Mouse (Mus musculus): ENCODE data around the gene Col7a1. TPM values are rescaled to one million over a fixed set of nuclear protein-coding genes. Genes with fewer than 3 reads are reported as not detected.

Col7a1 gene
- polyA plus RNA-seq, 1 experiment: 7.9 TPM

DNA sequence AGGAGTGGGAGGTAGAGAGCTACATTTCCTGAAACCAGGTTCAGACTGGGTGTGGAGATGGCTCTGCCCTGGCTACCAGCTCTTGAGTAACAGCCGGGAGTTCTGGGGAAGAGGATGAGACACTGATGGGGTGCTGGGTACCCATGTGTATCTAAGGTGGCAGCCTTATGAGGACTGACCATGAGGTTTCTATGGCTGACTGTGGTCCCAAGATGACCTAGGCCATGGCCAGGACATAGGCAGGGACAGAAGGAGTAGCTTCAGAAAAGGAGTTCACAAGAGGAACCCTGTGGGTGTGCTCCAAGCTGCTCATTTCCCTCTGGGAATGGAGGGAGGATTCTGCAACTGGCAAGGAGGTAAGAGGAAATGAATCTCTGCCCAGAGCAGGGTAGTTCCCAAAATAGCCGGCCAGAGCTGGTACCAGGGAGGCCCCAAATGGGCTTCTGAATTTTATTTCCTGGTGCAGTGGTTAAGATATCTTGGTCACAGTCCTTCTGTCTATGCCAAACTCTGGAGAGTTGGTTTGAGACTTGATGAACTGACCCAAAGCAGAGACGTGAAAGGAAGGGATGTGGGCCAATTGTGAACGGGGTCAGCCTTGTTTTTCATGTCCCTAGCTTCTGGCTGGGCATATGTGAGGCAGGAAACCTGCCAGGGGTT is 36.5 kb downstream of the Col7a1 start:
- H3K27ac ChIP-seq (ENCODE audit: control insufficient read depth, insufficient read depth, low read length): no peak overlapping the region
- H3K36me3 ChIP-seq (ENCODE audit: control insufficient read depth, insufficient read depth, low read length): no peaks in the 10 kb centered on the region
- 83% methylated on average over 4 of the region's 4 CpGs for WGBS
- no peak overlapping the region for H3K4me3 ChIP-seq (ENCODE audit: control insufficient read depth, insufficient read depth, low read length)
- peaks cover 13% of the 10 kb centered on the region for H3K4me1 ChIP-seq (replicated peaks; ENCODE audit: control insufficient read depth, insufficient read depth, low read length)
- TF ChIP-seq CTCF (IDR thresholded peaks at IDR 0.05; ENCODE audit: borderline replicate concordance, control insufficient read depth, extremely low read depth, insufficient read depth, low read length, poor library complexity) (no peak), POLR2A (IDR thresholded peaks at IDR 0.05; ENCODE audit: control insufficient read depth, extremely low read depth, insufficient read depth, low read length, poor library complexity) (no peak)
- H3K27me3 ChIP-seq (ENCODE audit: control insufficient read depth, insufficient read depth, low read length): no peaks in the 10 kb centered on the region
- no peak for DNase-seq

- H3K27me3 ChIP-seq (ENCODE audit: control insufficient read depth, insufficient read depth, low read length): no peaks in the 10 kb centered on the region
- TF ChIP-seq POLR2A (IDR thresholded peaks at IDR 0.05; ENCODE audit: control insufficient read depth, extremely low read depth, insufficient read depth, low read length, poor library complexity): no peak
- no peak for TF ChIP-seq CTCF (IDR thresholded peaks at IDR 0.05; ENCODE audit: borderline replicate concordance, control insufficient read depth, extremely low read depth, insufficient read depth, low read length, poor library complexity)
- no peak overlapping the region for H3K4me3 ChIP-seq (ENCODE audit: control insufficient read depth, insufficient read depth, low read length)
- WGBS: 86% methylated on average over 7 of the region's 7 CpGs
- no peak for DNase-seq
- H3K36me3 ChIP-seq (ENCODE audit: control insufficient read depth, insufficient read depth, low read length): no peaks in the 10 kb centered on the region
- peaks cover 18% of the 10 kb centered on the region for H3K4me1 ChIP-seq (replicated peaks; ENCODE audit: control insufficient read depth, insufficient read depth, low read length)
- H3K27ac ChIP-seq (ENCODE audit: control insufficient read depth, insufficient read depth, low read length): no peak overlapping the region
These were observed 37.1 kb downstream of the Col7a1 start for GRCm38 (mm10) chr9:108990462-108990820.

DNA sequence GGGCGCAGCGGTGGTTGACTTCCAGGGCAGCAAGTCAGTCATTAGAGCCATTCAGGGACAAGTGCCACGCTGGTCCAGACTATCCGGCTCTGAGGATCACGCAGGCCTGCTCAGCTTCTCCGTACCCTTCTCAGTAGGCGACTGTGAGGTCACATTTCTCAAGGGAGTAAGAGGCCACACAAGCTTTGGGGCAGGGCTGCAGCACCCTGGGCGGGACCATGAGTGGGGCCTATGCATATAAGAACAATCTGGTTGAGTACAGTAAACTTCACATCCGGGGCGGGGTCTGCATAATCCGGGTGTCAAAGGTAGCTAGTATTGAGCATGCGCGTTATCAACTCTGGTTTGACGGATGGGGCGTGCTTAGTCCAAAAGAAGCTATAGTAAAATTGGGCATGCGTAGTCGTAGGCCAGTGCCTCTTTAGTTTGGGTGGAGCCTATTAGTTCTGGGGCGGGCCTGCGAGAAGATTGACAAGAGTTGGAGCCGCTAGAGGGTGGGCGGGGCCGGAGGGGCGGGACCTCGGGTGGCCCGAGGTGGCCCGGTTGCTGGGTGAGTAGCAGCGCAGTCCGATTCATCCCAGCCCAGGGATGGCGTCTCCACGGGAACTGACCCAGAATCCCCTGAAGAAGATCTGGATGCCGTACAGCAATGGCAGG is 38.2 kb downstream of the Col7a1 start, which contains the start of gene Pfkfb4:
TSS of gene Pfkfb4 (plus strand) at position 351 of the 657 bp plus-strand sequence.
- Histone ChIP-seq H3K36me3 (ENCODE audit: control insufficient read depth, insufficient read depth, low read length) (no peaks in the 10 kb centered on the region), H3K4me1 (replicated peaks; ENCODE audit: control insufficient read depth, insufficient read depth, low read length) (peaks cover 23% of the 10 kb centered on the region), H3K4me3 (ENCODE audit: control insufficient read depth, insufficient read depth, low read length) (peak within 1 kb of the TSS; percentile 70), H3K27me3 (ENCODE audit: control insufficient read depth, insufficient read depth, low read length) (no peaks in the 10 kb centered on the region), H3K27ac (ENCODE audit: control insufficient read depth, insufficient read depth, low read length) (peak within 1 kb of the TSS; percentile 60; the same call in 1 of the 2 replicates)
- 3% methylated on average over 31 of the region's 31 CpGs for WGBS
- DNase-seq: peak; percentile 93
- TF ChIP-seq POLR2A (IDR thresholded peaks at IDR 0.05; ENCODE audit: control insufficient read depth, extremely low read depth, insufficient read depth, low read length, poor library complexity): peak; percentile 61; the same call in 1 of the 2 replicates
- TF ChIP-seq CTCF (IDR thresholded peaks at IDR 0.05; ENCODE audit: borderline replicate concordance, control insufficient read depth, extremely low read depth, insufficient read depth, low read length, poor library complexity): 0 out of 2 replicates have a peak, but pooled peaks have one; percentile 17

DNA sequence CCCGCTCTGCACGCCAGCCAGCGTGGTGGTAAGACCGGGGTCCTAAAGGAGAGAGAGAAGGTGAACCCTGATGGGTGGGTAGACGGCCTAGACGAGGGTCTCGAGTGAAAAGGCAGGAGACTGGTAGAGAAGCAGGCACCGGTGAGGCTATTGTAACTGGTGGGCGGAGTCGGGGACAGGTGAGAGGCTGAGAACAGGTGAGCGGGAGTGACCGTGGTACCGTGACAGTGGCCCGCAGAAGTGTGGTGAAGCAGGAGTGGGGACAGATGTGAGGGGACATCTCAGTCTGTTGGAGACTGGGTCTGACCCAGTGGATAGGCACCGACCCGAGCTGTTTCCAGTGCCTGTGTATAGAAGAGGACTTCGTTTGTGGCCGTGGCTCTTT is 38.7 kb downstream of the Col7a1 start:
- H3K36me3 ChIP-seq (ENCODE audit: control insufficient read depth, insufficient read depth, low read length): no peaks in the 10 kb centered on the region
- WGBS: 21% methylated on average over 18 of the region's 18 CpGs

GRCm38 (mm10) chr9:108992620-108993361 is 39.4 kb downstream of the Col7a1 start:
- DNase-seq: no peak
- Histone ChIP-seq H3K27ac (ENCODE audit: control insufficient read depth, insufficient read depth, low read length) (no peak overlapping the region), H3K4me1 (replicated peaks; ENCODE audit: control insufficient read depth, insufficient read depth, low read length) (peaks cover 22% of the 10 kb centered on the region), H3K4me3 (ENCODE audit: control insufficient read depth, insufficient read depth, low read length) (no peak overlapping the region), H3K27me3 (ENCODE audit: control insufficient read depth, insufficient read depth, low read length) (no peaks in the 10 kb centered on the region), H3K36me3 (ENCODE audit: control insufficient read depth, insufficient read depth, low read length) (no peaks in the 10 kb centered on the region)
- WGBS: 93% methylated on average over 9 of the region's 9 CpGs
- TF ChIP-seq CTCF (IDR thresholded peaks at IDR 0.05; ENCODE audit: borderline replicate concordance, control insufficient read depth, extremely low read depth, insufficient read depth, low read length, poor library complexity) (no peak), POLR2A (IDR thresholded peaks at IDR 0.05; ENCODE audit: control insufficient read depth, extremely low read depth, insufficient read depth, low read length, poor library complexity) (no peak)

More for the DNA sequence above, 38.7 kb downstream of the Col7a1 start:
- H3K4me3 ChIP-seq (ENCODE audit: control insufficient read depth, insufficient read depth, low read length): peak overlapping the region; percentile 70
- no peak for DNase-seq
- H3K27ac ChIP-seq (ENCODE audit: control insufficient read depth, insufficient read depth, low read length): no peak overlapping the region
- peaks cover 23% of the 10 kb centered on the region for H3K4me1 ChIP-seq (replicated peaks; ENCODE audit: control insufficient read depth, insufficient read depth, low read length)
- H3K27me3 ChIP-seq (ENCODE audit: control insufficient read depth, insufficient read depth, low read length): no peaks in the 10 kb centered on the region
- TF ChIP-seq CTCF (IDR thresholded peaks at IDR 0.05; ENCODE audit: borderline replicate concordance, control insufficient read depth, extremely low read depth, insufficient read depth, low read length, poor library complexity) (no peak), POLR2A (IDR thresholded peaks at IDR 0.05; ENCODE audit: control insufficient read depth, extremely low read depth, insufficient read depth, low read length, poor library complexity) (no peak)

- no peak for DNase-seq
These were observed 43.0 kb downstream of the Col7a1 start for GRCm38 (mm10) chr9:108996411-108996810.

More at GRCm38 (mm10) chr9:108996411-108996810, 43.0 kb downstream of the Col7a1 start:
- peaks cover 23% of the 10 kb centered on the region for H3K4me1 ChIP-seq (replicated peaks; ENCODE audit: control insufficient read depth, insufficient read depth, low read length)
- H3K36me3 ChIP-seq (ENCODE audit: control insufficient read depth, insufficient read depth, low read length): no peaks in the 10 kb centered on the region
- H3K27me3 ChIP-seq (ENCODE audit: control insufficient read depth, insufficient read depth, low read length): no peaks in the 10 kb centered on the region
- H3K4me3 ChIP-seq (ENCODE audit: control insufficient read depth, insufficient read depth, low read length): no peak overlapping the region
- no peak overlapping the region for H3K27ac ChIP-seq (ENCODE audit: control insufficient read depth, insufficient read depth, low read length)
- WGBS: 96% methylated on average over 9 of the region's 9 CpGs
- TF ChIP-seq CTCF (IDR thresholded peaks at IDR 0.05; ENCODE audit: borderline replicate concordance, control insufficient read depth, extremely low read depth, insufficient read depth, low read length, poor library complexity): no peak
- no peak for TF ChIP-seq POLR2A (IDR thresholded peaks at IDR 0.05; ENCODE audit: control insufficient read depth, extremely low read depth, insufficient read depth, low read length, poor library complexity)

Data from thymus, adult 2 months (tissue).